Mouse (Mus musculus): ENCODE measurements around the gene Adgre1. TPM values are rescaled to one million over a fixed set of nuclear protein-coding genes. Genes with fewer than 3 reads are reported as not detected.
A peak's percentile ranks its signal among the peaks of the same experiment; 100 is the strongest.
"Not testable (repeated sequence)": the region's sequence is repeated elsewhere in the genome, so short reads cannot be mapped to it uniquely, and the experiment has no call there.

The Adgre1 gene
- polyA plus RNA-seq (2012; rRNA removed), result 21.6 and 22.2 TPM in 2 replicates

- no peak for DNase-seq (ENCODE audit: low read depth)
Measured at GRCm38 (mm10) chr17:57358441-57358840, at the start of gene Adgre1. Gene Adgre1, plus strand, starts transcription at chr17:57358691.

GRCm38 (mm10) chr17:57311801-57312200 is 46.7 kb upstream of the Adgre1 start:
- no peak for DNase-seq (ENCODE audit: low read depth)

GRCm38 (mm10) chr17:57327615-57328014 is 30.9 kb upstream of the Adgre1 start:
- no peak for DNase-seq (ENCODE audit: low read depth)

GRCm38 (mm10) chr17:57328944-57329343 is 29.5 kb upstream of the Adgre1 start:
- no peak for DNase-seq (ENCODE audit: low read depth)

- no peak for DNase-seq (ENCODE audit: low read depth)
Measured at GRCm38 (mm10) chr17:57330993-57331392, 27.5 kb upstream of the Adgre1 start.

GRCm38 (mm10) chr17:57332241-57332640 is 26.2 kb upstream of the Adgre1 start:
- no peak for DNase-seq (ENCODE audit: low read depth)

GRCm38 (mm10) chr17:57334001-57334760 is 24.3 kb upstream of the Adgre1 start:
- no peak for DNase-seq (ENCODE audit: low read depth)

- DNase-seq (ENCODE audit: low read depth), result no peak
Measured at GRCm38 (mm10) chr17:57334761-57335150, 23.7 kb upstream of the Adgre1 start.

- DNase-seq (ENCODE audit: low read depth), result not testable (repeated sequence)
Measured at GRCm38 (mm10) chr17:57335194-57335593, 23.3 kb upstream of the Adgre1 start.

- DNase-seq (ENCODE audit: low read depth), result no peak
Measured at GRCm38 (mm10) chr17:57335673-57336303, 22.7 kb upstream of the Adgre1 start.

GRCm38 (mm10) chr17:57337996-57338395 is 20.5 kb upstream of the Adgre1 start:
- DNase-seq (ENCODE audit: low read depth), result no peak

GRCm38 (mm10) chr17:57339298-57339697 is 19.2 kb upstream of the Adgre1 start:
- no peak for DNase-seq (ENCODE audit: low read depth)

- DNase-seq (ENCODE audit: low read depth), result no peak
Measured at GRCm38 (mm10) chr17:57341568-57341967, 16.9 kb upstream of the Adgre1 start.

- DNase-seq (ENCODE audit: low read depth), result no peak
Measured at GRCm38 (mm10) chr17:57344029-57344707, 14.3 kb upstream of the Adgre1 start.

- no peak for DNase-seq (ENCODE audit: low read depth)
Measured at GRCm38 (mm10) chr17:57347017-57347416, 11.5 kb upstream of the Adgre1 start.

- DNase-seq (ENCODE audit: low read depth), result peak; percentile 42
Measured at GRCm38 (mm10) chr17:57347781-57348180, 10.7 kb upstream of the Adgre1 start.

GRCm38 (mm10) chr17:57349067-57349466 is 9.4 kb upstream of the Adgre1 start:
- no peak for DNase-seq (ENCODE audit: low read depth)

- DNase-seq (ENCODE audit: low read depth), result no peak
Measured at GRCm38 (mm10) chr17:57350212-57350611, 8.3 kb upstream of the Adgre1 start.

GRCm38 (mm10) chr17:57351107-57351506 is 7.4 kb upstream of the Adgre1 start:
- DNase-seq (ENCODE audit: low read depth), result no peak

GRCm38 (mm10) chr17:57359485-57360241 is 1.2 kb downstream of the Adgre1 start:
- DNase-seq (ENCODE audit: low read depth), result no peak
